In the genomic region with DNA sequence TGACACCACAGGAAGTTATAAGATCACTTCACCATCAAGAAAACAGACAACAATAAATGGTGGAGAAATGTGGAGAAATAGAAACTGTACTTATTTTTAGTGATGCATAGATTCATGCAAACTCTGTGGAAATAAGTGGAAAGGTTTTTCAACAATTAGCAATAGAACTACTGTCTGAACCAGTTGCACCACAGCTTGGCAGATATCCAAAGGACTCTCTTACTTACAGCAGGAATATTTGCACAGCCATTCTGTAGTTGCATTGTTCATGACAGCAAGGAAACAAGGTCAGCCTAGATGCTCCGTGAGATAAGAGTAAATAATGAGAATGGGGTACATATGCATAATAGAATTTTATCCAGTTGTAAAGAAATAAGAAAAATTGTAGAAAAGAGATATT, we compare ENCODE assay signal across 21 mouse cellular contexts.
A peak's percentile ranks its signal among the peaks of the same experiment; 100 is the strongest.
DNase-seq lines count a peak whose midpoint lies in the region; ATAC-seq lines count a peak whose summit lies in the region.
"Had no signal": no experiment of that assay in that cellular context is flagged by ENCODE, and none has a peak within 500 bp of the region (broad histone marks: within the 10 kb centered on the region; RNA-seq: fewer than 3 reads in every experiment).

No protein-coding gene starts in this region.

- no peak overlapping the region for H3K9ac ChIP-seq in forebrain, embryonic 14.5 days (ENCODE audit: low read length)
- H3K9ac ChIP-seq: embryonic facial prominence, embryonic 12.5 days; forebrain, embryonic 13.5 days; heart, embryonic 13.5 days; hindbrain, embryonic 15.5 days had no signal

- 47% methylated on average over 1 of the region's 1 CpGs for WGBS in forebrain, embryonic 14.5 days
- WGBS in forebrain, embryonic 10.5 days, result 96% methylated on average over 1 of the region's 1 CpGs

- H3K4me3 ChIP-seq in forebrain, embryonic 14.5 days (ENCODE audit: low read depth, low read length), result no peak overlapping the region
- H3K4me3 ChIP-seq in forebrain, embryonic 10.5 days, result no peak overlapping the region
- H3K4me3 ChIP-seq: embryonic facial prominence, embryonic 12.5 days; forebrain, embryonic 13.5 days; heart, embryonic 13.5 days; hindbrain, embryonic 15.5 days had no signal

- no peaks in the 10 kb centered on the region for H3K9me3 ChIP-seq in forebrain, embryonic 14.5 days (replicated peaks; ENCODE audit: control insufficient read depth, low read length)
- no peaks in the 10 kb centered on the region for H3K9me3 ChIP-seq in forebrain, embryonic 10.5 days
- H3K9me3 ChIP-seq: embryonic facial prominence, embryonic 12.5 days; forebrain, embryonic 13.5 days; heart, embryonic 13.5 days; hindbrain, embryonic 15.5 days had no signal

- no peaks in the 10 kb centered on the region for H3K36me3 ChIP-seq in forebrain, embryonic 14.5 days (ENCODE audit: control insufficient read depth, insufficient read depth, low read length)
- no peaks in the 10 kb centered on the region for H3K36me3 ChIP-seq in forebrain, embryonic 10.5 days (replicated peaks)
- H3K36me3 ChIP-seq: embryonic facial prominence, embryonic 12.5 days; heart, embryonic 13.5 days; hindbrain, embryonic 15.5 days had no signal

- H3K27ac ChIP-seq in forebrain, embryonic 14.5 days (ENCODE audit: low read depth, low read length), result no peak overlapping the region
- no peak overlapping the region for H3K27ac ChIP-seq in forebrain, embryonic 10.5 days
- H3K27ac ChIP-seq: embryonic facial prominence, embryonic 12.5 days; forebrain, embryonic 13.5 days; heart, embryonic 13.5 days; hindbrain, embryonic 15.5 days had no signal

- H3K4me2 ChIP-seq in forebrain, embryonic 14.5 days (ENCODE audit: low read length), result no peak overlapping the region
- H3K4me2 ChIP-seq: embryonic facial prominence, embryonic 12.5 days; forebrain, embryonic 13.5 days; heart, embryonic 13.5 days; hindbrain, embryonic 15.5 days had no signal

- no peak for ATAC-seq in forebrain, embryonic 14.5 days
- ATAC-seq: forebrain, embryonic 13.5 days; intestine, postnatal 0 days had no signal

- H3K27me3 ChIP-seq in forebrain, embryonic 14.5 days (replicated peaks; ENCODE audit: control insufficient read depth, insufficient read depth, low read length), result no peaks in the 10 kb centered on the region
- H3K27me3 ChIP-seq in forebrain, embryonic 10.5 days (ENCODE audit: poor library complexity, severe bottlenecking), result no peaks in the 10 kb centered on the region
- H3K27me3 ChIP-seq: CH12.LX; embryonic facial prominence, embryonic 12.5 days; forebrain, embryonic 13.5 days; heart, embryonic 13.5 days; hindbrain, embryonic 15.5 days had no signal

- peak; percentile 18 for DNase-seq in adrenal gland, adult 2 months
- no peak for DNase-seq in adrenal gland, adult 8-10 months
- peak; percentile 17 for DNase-seq in forebrain, embryonic 14.5 days (ENCODE audit: low spot score)
- DNase-seq in forebrain, embryonic 10.5 days (ENCODE audit: extremely low spot score, low spot score), result no peak
- peak; percentile 47 for DNase-seq in retina, postnatal 1 day
- no peak for DNase-seq in retina, embryonic 14.5 days (ENCODE audit: low spot score)
- peak; percentile 24 for DNase-seq in brain, adult 2 months (ENCODE audit: low read depth, low spot score)
- DNase-seq in left cerebral cortex, postnatal 14 days (ENCODE audit: low spot score in 2 of 2), result no peak
- DNase-seq: cerebellum, adult 11 months; cerebellum, adult 8-10 months; cerebellum, postnatal 14 days; embryo, embryonic 11 days; gastrocnemius, postnatal 36 days; heart, adult 11 months; heart, postnatal 36 days had no signal

- no peaks in the 10 kb centered on the region for H3K4me1 ChIP-seq in forebrain, embryonic 14.5 days (ENCODE audit: control insufficient read depth, insufficient read depth, low read length)
- H3K4me1 ChIP-seq in forebrain, embryonic 10.5 days, result no peaks in the 10 kb centered on the region
- H3K4me1 ChIP-seq: embryonic facial prominence, embryonic 12.5 days; forebrain, embryonic 13.5 days; heart, embryonic 13.5 days; hindbrain, embryonic 15.5 days had no signal

- intact Hi-C loops in left cerebral cortex, postnatal 14 days (cut with DNase I), result no loop called here

Comparison
In these comparisons a context has a peak if more than half of its experiments do, and no peak if none do; other contexts are left out.
1. DNase-seq: peak in adrenal gland, adult 2 months (single experiment), forebrain, embryonic 14.5 days (single experiment), retina, postnatal 1 day (single experiment) and brain, adult 2 months (single experiment); none in adrenal gland, adult 8-10 months (single experiment), forebrain, embryonic 10.5 days (single experiment), retina, embryonic 14.5 days (single experiment) and left cerebral cortex, postnatal 14 days (0 of 2).